Mouse (Mus musculus) G1E (cell line): Measurements from ENCODE around the gene Dhx37.

Experiments
- CTCF ChIP-seq: IDR thresholded peaks from 2 replicates; pipeline ENCODE4 v1.5.1; 2012; ENCODE audit warnings: low read depth, low read length, inconsistent platforms, mixed read lengths
- GATA1 ChIP-seq: IDR thresholded peaks from 2 replicates; pipeline ENCODE4 v1.6.1; 2012; ENCODE audit warnings: borderline replicate concordance, low read length, inconsistent platforms, mixed read lengths
- GATA2 ChIP-seq: IDR thresholded peaks from 2 replicates; pipeline ENCODE4 v1.6.1; 2012; ENCODE audit warnings: low read depth, low read length, inconsistent platforms, borderline replicate concordance
- POLR2AphosphoS5 ChIP-seq: IDR thresholded peaks from 2 replicates; pipeline ENCODE4 v1.6.1; 2012; ENCODE audit warnings: low read depth, low read length, inconsistent platforms; ENCODE audit not compliant: insufficient replicate concordance
- TAL1 ChIP-seq: conservative IDR thresholded peaks from 2 replicates; pipeline ENCODE4 v1.6.1; 2012; ENCODE audit warnings: low read depth, low read length, inconsistent platforms, mixed read lengths

- TF ChIP-seq CTCF (no peak), GATA1 (no peak), POLR2AphosphoS5 (no peak), TAL1 (no peak), GATA2 (no peak)
Observed at GRCm38 (mm10) chr5:125419124-125419523, 14.8 kb downstream of the Dhx37 start.
